Mouse (Mus musculus) kidney, embryonic 14.5 days (tissue): ENCODE data around the gene Slc43a3. TPM values are rescaled to one million over a fixed set of nuclear protein-coding genes. Genes with fewer than 3 reads are reported as not detected.

Experiments used
- ATAC-seq: fragments of 200-750 bp; cut with Nextera tagmentation; 2 replicates; pipeline ENCODE4 v1.8.0; 2017; ENCODE audit warnings: moderate number of reproducible peaks, mild to moderate bottlenecking, moderate TSS enrichment, moderate library complexity; ENCODE audit not compliant: low FRiP score, low TSS enrichment
- H3K27ac ChIP-seq: fragments of 300-500 bp; sonication (generic); 2 replicates; pipeline ENCODE4 v1.5.1; 2014; ENCODE audit warnings: low read depth, mild to moderate bottlenecking, low read length, moderate library complexity, mixed read lengths
- H3K27me3 ChIP-seq: fragments of 300-500 bp; sonication (generic); 2 replicates; pipeline ENCODE4 v1.6.1; 2014; ENCODE audit warnings: mild to moderate bottlenecking, low read length; ENCODE audit not compliant: control insufficient read depth, insufficient read depth
- H3K36me3 ChIP-seq: fragments of 300-500 bp; sonication (generic); 2 replicates; pipeline ENCODE4 v1.6.1; 2014; ENCODE audit warnings: low read length, mixed read lengths; ENCODE audit not compliant: control insufficient read depth, insufficient read depth
- H3K4me1 ChIP-seq: fragments of 300-500 bp; sonication (generic); 2 replicates; pipeline ENCODE4 v1.6.1; 2014; ENCODE audit warnings: low read length, mixed read lengths; ENCODE audit not compliant: control insufficient read depth, insufficient read depth
- H3K4me2 ChIP-seq: fragments of 300-500 bp; sonication (generic); replicated peaks from 2 replicates; pipeline ENCODE4 v1.6.1; 2014; ENCODE audit warnings: low read depth, mild to moderate bottlenecking, low read length
- H3K4me3 ChIP-seq: fragments of 300-500 bp; sonication (generic); 2 replicates; pipeline ENCODE4 v1.5.1; 2014; ENCODE audit warnings: mild to moderate bottlenecking, low read length
- H3K9ac ChIP-seq: fragments of 300-500 bp; sonication (generic); 2 replicates; pipeline ENCODE4 v1.6.1; 2014; ENCODE audit warnings: low read depth, mild to moderate bottlenecking, low read length, moderate library complexity
- H3K9me3 ChIP-seq: fragments of 300-500 bp; sonication (generic); 2 replicates; pipeline ENCODE4 v1.6.1; 2016; ENCODE audit warnings: low read length; ENCODE audit not compliant: control insufficient read depth
- WGBS: fragments of 180-500 bp; shearing (Covaris S2); extraction: QIAGEN DNeasy Blood & Tissue Kit; methylation state at CpG from one replicate; pipeline ENCODE4 v1.1.7; 2014; 5-methylcytosine and 5-hydroxymethylcytosine counted together
- polyA plus RNA-seq: library from polyadenylated mRNA; unstranded; fragments of >200 nt; fragmentation: Nextera tagmentation; extraction: Ambion mirVana; gene quantifications from 2 replicates; pipeline ENCODE4 v1.2.1, GENCODE M21; 2014

Slc43a3 gene
- polyA plus RNA-seq, 1 experiment from 2014 or later: 53.7 TPM

GRCm38 (mm10) chr2:84933992-84934648 is 2.3 kb upstream of the Slc43a3 start:
- Histone ChIP-seq H3K4me2 (no peak overlapping the region), H3K27me3 (no peaks in the 10 kb centered on the region), H3K27ac (no peak overlapping the region), H3K36me3 (no peaks in the 10 kb centered on the region), H3K9ac (no peak overlapping the region), H3K9me3 (no peaks in the 10 kb centered on the region), H3K4me3 (no peak overlapping the region), H3K4me1 (peaks cover 3% of the 10 kb centered on the region; the same call in 1 of the 2 replicates)
- WGBS: 82% methylated on average over 8 of the region's 8 CpGs
- no peak for ATAC-seq

- Histone ChIP-seq H3K9me3 (no peaks in the 10 kb centered on the region), H3K4me1 (peaks cover 3% of the 10 kb centered on the region; the same call in 1 of the 2 replicates), H3K36me3 (no peaks in the 10 kb centered on the region), H3K9ac (no peak overlapping the region), H3K27ac (no peak overlapping the region), H3K4me3 (no peak overlapping the region), H3K4me2 (no peak overlapping the region), H3K27me3 (no peaks in the 10 kb centered on the region)
- ATAC-seq: no peak
- WGBS: 76% methylated on average over 4 of the region's 4 CpGs
Observed at GRCm38 (mm10) chr2:84934649-84935007, 1.8 kb upstream of the Slc43a3 start.

- H3K27ac ChIP-seq: no peak overlapping the region
- no peaks in the 10 kb centered on the region for H3K27me3 ChIP-seq
- H3K9ac ChIP-seq: no peak overlapping the region
- no peak for ATAC-seq
- H3K4me2 ChIP-seq: no peak overlapping the region
- WGBS: 91% methylated on average over 5 of the region's 5 CpGs
- H3K9me3 ChIP-seq: no peaks in the 10 kb centered on the region
- 0 out of 2 replicates have a peak, but pooled peaks cover under 1% of the 10 kb centered on the region for H3K36me3 ChIP-seq
- peaks cover 3% of the 10 kb centered on the region; the same call in 1 of the 2 replicates for H3K4me1 ChIP-seq
- no peak overlapping the region for H3K4me3 ChIP-seq
Observed at GRCm38 (mm10) chr2:84935065-84935464, 1.3 kb upstream of the Slc43a3 start.

- H3K27me3 ChIP-seq: no peaks in the 10 kb centered on the region
- 62% methylated on average over 3 of the region's 3 CpGs for WGBS
- peak overlapping the region; percentile 51 for H3K4me3 ChIP-seq
- no peaks in the 10 kb centered on the region for H3K9me3 ChIP-seq
- peak overlapping the region; percentile 48 for H3K4me2 ChIP-seq
- no peak for ATAC-seq
- peaks cover 3% of the 10 kb centered on the region; the same call in 1 of the 2 replicates for H3K4me1 ChIP-seq
- H3K36me3 ChIP-seq: peaks cover 8% of the 10 kb centered on the region; the same call in 1 of the 2 replicates
- peak overlapping the region; percentile 72; the same call in 1 of the 2 replicates for H3K9ac ChIP-seq
- H3K27ac ChIP-seq: peak overlapping the region; percentile 15; the same call in 1 of the 2 replicates
Observed at GRCm38 (mm10) chr2:84937491-84938150, 1.2 kb downstream of the Slc43a3 start.

DNA sequence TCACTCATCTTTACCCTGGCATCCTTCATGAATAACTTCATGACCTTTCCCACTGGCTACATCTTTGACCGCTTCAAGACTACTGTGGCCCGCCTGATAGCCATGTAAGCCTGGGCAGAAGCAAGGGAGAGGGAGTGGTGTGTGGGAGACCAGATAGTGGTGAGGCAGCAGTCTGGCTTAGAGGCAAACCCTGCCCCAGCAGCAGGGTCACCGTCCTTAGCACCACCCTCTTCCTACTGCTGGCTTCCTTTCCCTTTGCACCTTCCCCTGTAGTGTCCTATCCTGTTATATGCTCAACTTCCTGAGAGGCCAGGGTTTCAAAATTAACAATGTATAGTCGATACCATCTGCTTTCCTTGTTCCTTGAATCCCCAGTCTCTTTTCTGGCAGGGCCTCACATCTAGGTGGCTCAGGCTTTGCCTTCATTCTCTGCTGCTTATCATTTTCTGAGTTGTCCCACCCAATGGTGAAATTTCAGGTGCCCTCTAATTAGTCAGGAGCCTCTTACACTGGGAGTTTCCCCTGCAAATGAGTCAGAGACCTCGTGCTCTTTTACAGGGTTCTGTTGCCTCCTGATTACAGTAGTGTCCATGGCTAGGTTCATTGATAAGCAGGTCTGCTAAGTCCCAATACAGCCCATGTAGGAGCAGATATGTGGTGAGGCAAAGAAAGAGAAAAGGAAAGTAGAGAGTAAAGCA is 2.0 kb downstream of the Slc43a3 start:
- H3K4me3 ChIP-seq: peak overlapping the region; percentile 51; the same call in 1 of the 2 replicates
- no peaks in the 10 kb centered on the region for H3K9me3 ChIP-seq
- WGBS: 68% methylated on average over 5 of the region's 5 CpGs
- ATAC-seq: no peak
- H3K4me2 ChIP-seq: peak overlapping the region; percentile 48
- no peaks in the 10 kb centered on the region for H3K27me3 ChIP-seq
- H3K27ac ChIP-seq: no peak overlapping the region
- peaks cover 8% of the 10 kb centered on the region; the same call in 1 of the 2 replicates for H3K36me3 ChIP-seq
- no peak overlapping the region for H3K9ac ChIP-seq
- H3K4me1 ChIP-seq: peaks cover 3% of the 10 kb centered on the region; the same call in 1 of the 2 replicates

DNA sequence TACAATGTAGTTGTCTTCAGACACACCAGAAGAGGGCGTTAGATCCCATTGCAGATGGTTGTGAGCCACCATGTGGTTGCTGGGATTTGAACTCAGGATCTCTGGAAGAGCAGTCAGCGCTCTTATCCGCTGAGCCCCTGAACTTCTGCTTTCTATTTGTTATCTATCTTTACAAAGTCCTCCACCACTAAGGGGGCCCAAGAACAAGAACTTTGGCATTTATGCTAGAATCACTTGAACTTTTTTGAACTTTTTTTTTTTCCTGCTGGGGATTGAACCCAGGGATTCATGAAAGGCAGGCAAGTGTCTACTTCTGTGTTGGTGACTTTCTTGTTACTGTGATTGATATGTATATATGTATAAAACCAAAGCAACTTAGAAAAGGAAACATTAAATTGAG is 2.9 kb downstream of the Slc43a3 start:
- WGBS: 95% methylated on average over 3 of the region's 3 CpGs

GRCm38 (mm10) chr2:84939711-84940110 is 3.3 kb downstream of the Slc43a3 start:
- Histone ChIP-seq H3K4me3 (no peak overlapping the region), H3K9ac (no peak overlapping the region), H3K27me3 (no peaks in the 10 kb centered on the region), H3K4me1 (peaks cover 3% of the 10 kb centered on the region; the same call in 1 of the 2 replicates), H3K27ac (no peak overlapping the region), H3K9me3 (no peaks in the 10 kb centered on the region), H3K36me3 (peaks cover 12% of the 10 kb centered on the region; the same call in 1 of the 2 replicates), H3K4me2 (no peak overlapping the region)
- ATAC-seq: no peak
- 94% methylated on average over 6 of the region's 6 CpGs for WGBS

More for the DNA sequence above, 2.9 kb downstream of the Slc43a3 start:
- Histone ChIP-seq H3K36me3 (peaks cover 8% of the 10 kb centered on the region; the same call in 1 of the 2 replicates), H3K4me2 (no peak overlapping the region), H3K9ac (no peak overlapping the region), H3K4me1 (peaks cover 3% of the 10 kb centered on the region; the same call in 1 of the 2 replicates), H3K9me3 (no peaks in the 10 kb centered on the region), H3K4me3 (no peak overlapping the region), H3K27ac (no peak overlapping the region), H3K27me3 (no peaks in the 10 kb centered on the region)
- no peak for ATAC-seq

DNA sequence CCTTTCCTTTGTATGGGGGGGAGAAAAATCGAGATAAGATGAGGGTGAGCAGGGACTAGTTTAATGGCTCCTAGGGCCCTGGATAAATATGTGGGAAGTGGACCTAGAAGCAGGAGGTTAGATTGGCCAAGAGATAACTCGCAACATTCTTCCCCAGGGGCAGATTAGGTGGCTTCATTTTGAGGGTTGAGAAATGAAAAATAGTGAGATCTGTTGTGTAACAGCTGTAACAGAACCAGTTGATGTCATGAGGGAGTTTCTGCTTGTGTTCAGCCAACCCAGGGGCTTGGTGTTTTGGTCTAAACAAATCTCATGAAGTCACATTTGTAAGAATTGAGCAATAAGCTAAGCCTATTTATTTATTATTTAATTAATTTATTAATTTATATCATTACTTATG is 5.0 kb downstream of the Slc43a3 start:
- H3K9ac ChIP-seq: no peak overlapping the region
- no peak overlapping the region for H3K4me3 ChIP-seq
- H3K27me3 ChIP-seq: no peaks in the 10 kb centered on the region
- peaks cover 23% of the 10 kb centered on the region; the same call in 1 of the 2 replicates for H3K36me3 ChIP-seq
- no peaks in the 10 kb centered on the region for H3K9me3 ChIP-seq
- H3K4me1 ChIP-seq: peaks cover 3% of the 10 kb centered on the region; the same call in 1 of the 2 replicates
- H3K27ac ChIP-seq: no peak overlapping the region
- ATAC-seq: no peak
- H3K4me2 ChIP-seq: no peak overlapping the region
- WGBS: 66% methylated on average over 2 of the region's 2 CpGs
